ENCODE assay signal across 16 mouse cellular contexts in the genomic region with DNA sequence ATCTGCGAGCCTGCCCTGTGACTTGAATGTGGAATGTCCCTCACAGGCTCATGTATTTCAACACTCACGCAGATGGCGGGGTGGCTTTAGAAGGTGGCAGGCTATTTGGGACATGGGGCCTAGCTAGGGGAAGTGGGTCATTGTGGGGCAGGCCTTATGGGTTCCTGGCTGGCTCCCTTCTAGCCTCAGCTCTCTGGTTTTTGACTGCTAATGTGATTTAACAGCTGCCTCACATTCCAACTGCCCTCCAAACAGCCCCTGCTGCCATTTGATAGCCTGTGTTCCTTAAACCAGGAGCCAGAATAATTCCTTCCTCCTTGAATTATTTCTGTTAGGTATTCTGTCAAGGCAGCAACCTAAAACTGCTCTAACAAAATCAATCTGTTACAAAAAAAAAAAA. TPM values are rescaled to one million over a fixed set of nuclear protein-coding genes. Genes with fewer than 3 reads are reported as not detected.
A peak's percentile ranks its signal among the peaks of the same experiment; 100 is the strongest.
DNase-seq lines count a peak whose midpoint lies in the region; ATAC-seq and TF ChIP-seq lines count a peak whose summit lies in the region.
"Had no signal": no experiment of that assay in that cellular context is flagged by ENCODE, and none has a peak within 500 bp of the region (broad histone marks: within the 10 kb centered on the region; RNA-seq: fewer than 3 reads in every experiment).

No protein-coding gene starts in this region.

- peak overlapping the region; percentile 89 for H3K27ac ChIP-seq in hindbrain, embryonic 10.5 days
- no peak overlapping the region; the same call in 1 of the 2 replicates for H3K27ac ChIP-seq in hindbrain, postnatal 0 days
- H3K27ac ChIP-seq in ES-E14 (ENCODE audit: insufficient read depth, low read depth, low read length, poor library complexity, severe bottlenecking) = no peak overlapping the region
- peak overlapping the region; percentile 93 for H3K27ac ChIP-seq in limb, embryonic 12.5 days
- H3K27ac ChIP-seq: liver, embryonic 12.5 days had no signal

- WGBS in hindbrain, embryonic 10.5 days = 93% methylated on average over 3 of the region's 3 CpGs
- WGBS in hindbrain, postnatal 0 days = 89% methylated on average over 3 of the region's 3 CpGs
- WGBS in limb, embryonic 12.5 days = 97% methylated on average over 3 of the region's 3 CpGs

- DNase-seq in hindbrain, embryonic 10.5 days (ENCODE audit: low spot score) = no peak
- no peak for DNase-seq in hindbrain, postnatal 0 days (ENCODE audit: low spot score)
- DNase-seq in ES-E14 (ENCODE audit: low read depth, low spot score) = no peak
- DNase-seq in adipocyte (ENCODE audit: low spot score) = peak; percentile 43
- DNase-seq in lung, postnatal 10 days = no peak
- no peak for DNase-seq in retina, postnatal 1 day
- DNase-seq: cerebellum, postnatal 10 days; kidney, adult 18-20 months; right cerebral cortex, postnatal 14 days; thymus, postnatal 25 days had no signal

- no peak overlapping the region for H3K4me3 ChIP-seq in hindbrain, embryonic 10.5 days
- no peak overlapping the region for H3K4me3 ChIP-seq in hindbrain, postnatal 0 days (ENCODE audit: low read length)
- H3K4me3 ChIP-seq in ES-E14 (ENCODE audit: insufficient read depth in 1 of 2, low read depth in 1 of 2, low read length in 2 of 2, poor library complexity in 1 of 2, severe bottlenecking in 1 of 2) = no peak overlapping the region
- H3K4me3 ChIP-seq in limb, embryonic 12.5 days (replicated peaks) = no peak overlapping the region
- H3K4me3 ChIP-seq: hindbrain, embryonic 13.5 days; liver, embryonic 12.5 days; lung, embryonic 15.5 days; midbrain, embryonic 15.5 days had no signal

- no peaks in the 10 kb centered on the region for H3K27me3 ChIP-seq in hindbrain, embryonic 10.5 days (ENCODE audit: insufficient read depth, poor library complexity, severe bottlenecking)
- H3K27me3 ChIP-seq in hindbrain, postnatal 0 days (ENCODE audit: insufficient read depth, low read length) = no peaks in the 10 kb centered on the region
- H3K27me3 ChIP-seq in limb, embryonic 12.5 days = no peaks in the 10 kb centered on the region
- H3K27me3 ChIP-seq: hindbrain, embryonic 13.5 days; liver, embryonic 12.5 days; lung, embryonic 15.5 days; midbrain, embryonic 15.5 days had no signal

- peaks cover 5% of the 10 kb centered on the region for H3K9me3 ChIP-seq in hindbrain, embryonic 10.5 days
- H3K9me3 ChIP-seq in hindbrain, postnatal 0 days (ENCODE audit: low read length) = no peaks in the 10 kb centered on the region
- no peaks in the 10 kb centered on the region for H3K9me3 ChIP-seq in ES-E14 (ENCODE audit: control insufficient read depth, insufficient read depth, low read depth, low read length)
- H3K9me3 ChIP-seq in limb, embryonic 12.5 days = 0 out of 2 replicates have a peak, but pooled peaks cover 5% of the 10 kb centered on the region
- H3K9me3 ChIP-seq: hindbrain, embryonic 13.5 days; lung, embryonic 15.5 days; midbrain, embryonic 15.5 days had no signal

- peaks cover 34% of the 10 kb centered on the region for H3K4me1 ChIP-seq in hindbrain, embryonic 10.5 days (replicated peaks)
- H3K4me1 ChIP-seq in hindbrain, postnatal 0 days (ENCODE audit: insufficient read depth, low read length) = peaks cover 11% of the 10 kb centered on the region; the same call in 1 of the 2 replicates
- peaks cover 7 to 9% of the 10 kb centered on the region in 2 experiments for H3K4me1 ChIP-seq in ES-E14 (ENCODE audit: control insufficient read depth in 2 of 2, insufficient read depth in 2 of 2, low read length in 2 of 2, poor library complexity in 1 of 2)
- H3K4me1 ChIP-seq in limb, embryonic 12.5 days (replicated peaks) = peaks cover 21% of the 10 kb centered on the region
- H3K4me1 ChIP-seq: liver, embryonic 12.5 days had no signal

- H3K4me2 ChIP-seq in hindbrain, postnatal 0 days (ENCODE audit: low read depth, low read length) = no peak overlapping the region
- H3K4me2 ChIP-seq in limb, embryonic 12.5 days = no peak overlapping the region
- H3K4me2 ChIP-seq: hindbrain, embryonic 13.5 days; liver, embryonic 12.5 days; lung, embryonic 15.5 days; midbrain, embryonic 15.5 days had no signal

- H3K36me3 ChIP-seq in hindbrain, embryonic 10.5 days = peaks cover 5% of the 10 kb centered on the region; the same call in 1 of the 2 replicates
- H3K36me3 ChIP-seq in hindbrain, postnatal 0 days (ENCODE audit: insufficient read depth, low read length) = no peaks in the 10 kb centered on the region
- H3K36me3 ChIP-seq in ES-E14 (ENCODE audit: control insufficient read depth, insufficient read depth, low read length, poor library complexity, severe bottlenecking) = no peaks in the 10 kb centered on the region
- H3K36me3 ChIP-seq in limb, embryonic 12.5 days = no peaks in the 10 kb centered on the region
- H3K36me3 ChIP-seq: hindbrain, embryonic 13.5 days; lung, embryonic 15.5 days; midbrain, embryonic 15.5 days had no signal

- H3K9ac ChIP-seq in hindbrain, postnatal 0 days (replicated peaks; ENCODE audit: low read length) = no peak overlapping the region
- no peak overlapping the region for H3K9ac ChIP-seq in ES-E14 (ENCODE audit: insufficient read depth, low read depth, low read length, poor library complexity, severe bottlenecking)
- no peak overlapping the region for H3K9ac ChIP-seq in limb, embryonic 12.5 days (replicated peaks)
- H3K9ac ChIP-seq: hindbrain, embryonic 13.5 days; liver, embryonic 12.5 days; lung, embryonic 15.5 days; midbrain, embryonic 15.5 days had no signal

- TF ChIP-seq CTCF in hindbrain, postnatal 0 days (IDR thresholded peaks at IDR 0.05; ENCODE audit: low read depth) = no peak

- ATAC-seq in hindbrain, postnatal 0 days = no peak
- ATAC-seq in limb, embryonic 12.5 days (ENCODE audit: insufficient number of reproducible peaks, insufficient read depth, low FRiP score, low TSS enrichment, low read depth) = no peak
- ATAC-seq: CD4-positive, CD25-positive, alpha-beta regulatory T cell, adult 4 months; liver, embryonic 12.5 days; midbrain, embryonic 15.5 days had no signal

- in situ Hi-C loops in ES-E14 (cut with MboI; ENCODE audit: low sequenced_read_pairs in 2 of 2, unreplicated experiment in 2 of 2) = no loop called here

TF ChIP-seq in ES-E14, 5 proteins besides CTCF, POLR2A, EP300 and RAD21:
- TF ChIP-seq HCFC1 (IDR thresholded peaks at IDR 0.05; ENCODE audit: borderline replicate concordance, insufficient read depth, low read length) = no peak
- peak; percentile 62 for TF ChIP-seq ZNF384 (IDR thresholded peaks at IDR 0.05; ENCODE audit: low read depth, low read length)

RNA-seq across cellular contexts. Expression of a gene that starts 41.0 kb away (rescaled TPM):
- 10.2 TPM in 2 replicates for polyA plus RNA-seq in hindbrain, embryonic 10.5 days (2016; fragmentation: Nextera tagmentation; extraction: Ambion mirVana)
- 11.4 and 13.7 TPM in 2 replicates for total RNA-seq in hindbrain, postnatal 0 days (2014; rRNA removed)
- polyA plus RNA-seq in hindbrain, postnatal 0 days (2015; fragmentation: Nextera tagmentation; extraction: Ambion mirVana) = 15.4 and 20.5 TPM in 2 replicates
- total RNA-seq in ES-E14 (2012; rRNA removed) = 16.1 and 29.1 TPM in 2 replicates
- polyA plus RNA-seq in limb, embryonic 12.5 days (2016; fragmentation: Nextera tagmentation; extraction: Ambion mirVana) = 11.9 and 13.0 TPM in 2 replicates

RNA-seq across cellular contexts. Expression of a gene that starts 48.2 kb away (rescaled TPM):
- polyA plus RNA-seq in hindbrain, embryonic 10.5 days (2016; fragmentation: Nextera tagmentation; extraction: Ambion mirVana) = 67.8 and 105 TPM in 2 replicates
- 10.7 and 11.3 TPM in 2 replicates for total RNA-seq in hindbrain, postnatal 0 days (2014; rRNA removed)
- polyA plus RNA-seq in hindbrain, postnatal 0 days (2015; fragmentation: Nextera tagmentation; extraction: Ambion mirVana) = 7.0 and 8.8 TPM in 2 replicates
- 33.8 and 49.6 TPM in 2 replicates for total RNA-seq in ES-E14 (2012; rRNA removed)
- 74.5 and 78.1 TPM in 2 replicates for polyA plus RNA-seq in limb, embryonic 12.5 days (2016; fragmentation: Nextera tagmentation; extraction: Ambion mirVana)

Comparison
In these comparisons a context has a peak if more than half of its experiments do, and no peak if none do; other contexts are left out.
1. H3K27ac ChIP-seq: peak in hindbrain, embryonic 10.5 days (single experiment) and limb, embryonic 12.5 days (single experiment); none in hindbrain, postnatal 0 days (single experiment) and ES-E14 (single experiment).